Mouse (Mus musculus) gastrocnemius, postnatal 25 days (tissue): ENCODE measurements at regions not wholly inside any gene's neighbourhood (a gene's known extent, or its start where the extent isn't known, plus 50 kb on each side); places are given as distances from the start of the nearest gene placed in this dataset.

Source experiments
- DNase-seq: peaks from one replicate; pipeline ENCODE4 v3.0.0; 2022

- no peak for DNase-seq
Measured at GRCm38 (mm10) chr2:109576946-109577345, 97.6 kb upstream of the Bdnf start.

DNA sequence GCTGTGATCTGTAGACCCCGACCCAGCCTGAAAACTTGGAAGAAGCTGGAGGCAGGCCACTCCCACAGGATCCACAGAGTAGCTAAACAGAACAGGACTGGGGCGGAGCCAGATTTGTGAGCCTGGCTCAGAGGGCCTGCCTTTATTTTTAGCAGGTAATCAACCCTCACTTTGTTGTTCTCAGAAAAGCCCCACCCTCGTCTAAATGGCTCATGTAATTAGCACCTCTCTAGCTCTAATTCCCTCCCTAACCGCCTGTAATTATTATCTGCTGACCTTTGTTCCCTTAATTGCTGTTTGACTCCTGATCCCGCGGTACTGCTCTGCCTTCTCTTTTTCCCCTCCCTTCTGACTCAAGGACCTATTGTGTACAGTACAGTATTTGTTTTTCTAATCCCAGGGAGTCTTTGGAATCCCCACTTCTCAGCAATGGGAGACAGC lies 95.6 kb upstream of the Bdnf start:
- no peak for DNase-seq

DNA sequence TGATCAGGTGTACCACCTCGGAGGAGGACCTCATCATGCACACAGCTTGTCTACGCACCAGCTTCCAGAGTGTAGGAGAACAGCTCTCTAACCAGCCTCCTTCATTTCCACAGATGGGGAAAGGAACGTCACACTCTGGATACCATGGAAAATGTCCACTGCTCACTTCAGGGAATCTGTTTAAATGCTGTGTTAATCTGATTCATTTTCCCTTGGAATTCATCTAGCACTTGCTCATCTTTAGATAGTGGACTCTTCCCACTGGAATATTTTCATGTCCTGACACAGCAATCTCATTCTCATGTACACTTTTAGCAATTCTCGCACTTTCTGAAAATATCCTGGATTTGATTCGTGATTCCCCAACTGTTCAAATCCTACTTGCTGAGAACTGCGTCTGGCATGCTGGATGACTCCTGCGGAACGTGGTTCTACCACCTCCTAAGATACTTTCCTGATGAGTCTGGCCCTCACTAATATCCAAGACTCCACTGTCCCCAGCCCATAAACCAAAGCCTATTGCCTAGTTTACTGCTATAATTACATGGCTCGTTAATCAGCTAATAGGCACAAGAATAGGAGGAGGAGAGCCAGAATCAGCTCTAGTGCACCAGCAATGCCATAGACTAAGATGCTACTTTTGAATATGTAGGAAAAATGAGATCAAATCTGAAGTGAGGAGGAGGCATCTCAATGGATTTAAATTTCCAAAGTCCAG lies 56.0 kb upstream of the Bdnf start:
- no peak for DNase-seq

DNA sequence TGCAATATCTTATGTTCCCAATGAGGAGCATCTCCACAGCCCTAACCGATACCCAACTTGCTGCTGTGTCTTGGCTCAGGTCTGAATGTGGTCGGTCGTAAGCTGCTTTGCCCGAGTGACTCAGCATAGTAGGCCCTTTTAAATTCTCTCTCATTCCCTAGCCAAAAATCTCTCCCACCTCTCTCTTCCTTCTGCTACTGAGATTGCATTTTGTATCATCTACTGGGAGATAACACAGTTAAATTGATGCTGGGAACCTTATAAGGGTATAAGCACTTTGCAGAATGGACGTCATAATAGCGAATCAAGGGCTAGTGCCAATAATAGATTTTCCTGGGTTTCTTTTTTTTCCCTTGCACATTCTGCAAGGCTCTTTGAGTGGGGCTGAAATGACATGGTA lies 54.8 kb upstream of the Bdnf start:
- DNase-seq = no peak

GRCm38 (mm10) chr2:109621595-109621994 lies 52.9 kb upstream of the Bdnf start:
- DNase-seq = no peak
